Mouse (Mus musculus) testis, adult 2 months (tissue): Measurements from ENCODE around the gene Stard13.

Experiments used
- CTCF ChIP-seq: fragments of 200-500 bp; IDR thresholded peaks from 2 replicates; pipeline ENCODE4 v1.5.1; 2012; ENCODE audit warnings: low read depth, mild to moderate bottlenecking, inconsistent platforms, low read length, moderate library complexity; ENCODE audit not compliant: control insufficient read depth, insufficient read depth, insufficient replicate concordance
- POLR2A ChIP-seq: fragments of 200-500 bp; IDR thresholded peaks from 2 replicates; pipeline ENCODE4 v1.6.1; 2012; ENCODE audit warnings: low read depth, mild to moderate bottlenecking, inconsistent platforms, low read length, moderate library complexity; ENCODE audit not compliant: control insufficient read depth

DNA sequence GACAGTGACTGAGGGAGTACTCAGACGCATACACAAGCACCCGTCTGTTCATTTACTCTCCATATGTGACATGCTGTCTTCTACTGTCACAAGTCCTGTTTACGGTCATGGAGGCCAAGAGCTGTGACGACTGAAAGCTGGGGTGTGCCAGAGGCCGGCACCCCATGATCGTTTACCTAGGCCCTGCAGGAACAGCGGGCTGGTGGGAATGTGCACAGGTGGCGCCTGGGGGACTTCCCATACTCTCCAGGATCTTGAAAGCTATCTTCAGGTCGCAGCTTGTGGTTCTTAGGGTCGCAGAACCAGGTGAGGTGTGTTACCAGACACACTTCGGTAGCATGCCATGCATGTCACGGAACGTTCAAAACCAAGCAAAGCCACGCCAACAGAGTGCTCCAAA is 99.9 kb downstream of the Stard13 start:
- TF ChIP-seq CTCF (no peak), POLR2A (no peak)
